Mouse (Mus musculus) heart, postnatal 0 days (tissue): Measurements from ENCODE around the gene Lipt2. TPM values are rescaled to one million over a fixed set of nuclear protein-coding genes. Genes with fewer than 3 reads are reported as not detected.

Experiments
- ATAC-seq: fragments of 200-750 bp; cut with Nextera tagmentation; 2 replicates; pipeline ENCODE4 v1.8.0; 2017; ENCODE audit warnings: low read depth, moderate number of reproducible peaks, moderate library complexity; ENCODE audit not compliant: insufficient read depth
- DNase-seq: peaks from one replicate; pipeline ENCODE4 v3.0.0-alpha.2; 2016; ENCODE audit warnings: low spot score
- H3K27ac ChIP-seq: fragments of 300-500 bp; sonication (generic); 2 replicates; pipeline ENCODE4 v1.5.1; 2014; ENCODE audit warnings: low read depth, mild to moderate bottlenecking
- H3K27me3 ChIP-seq: fragments of 300-500 bp; sonication (generic); 2 replicates; pipeline ENCODE4 v1.6.1; 2014; ENCODE audit warnings: low read length, mixed read lengths; ENCODE audit not compliant: control insufficient read depth, insufficient read depth
- H3K36me3 ChIP-seq: fragments of 300-500 bp; sonication (generic); replicated peaks from 2 replicates; pipeline ENCODE4 v1.6.1; 2014; ENCODE audit warnings: low read length, mixed read lengths; ENCODE audit not compliant: control insufficient read depth, insufficient read depth
- H3K4me1 ChIP-seq: fragments of 300-500 bp; sonication (generic); 2 replicates; pipeline ENCODE4 v1.6.1; 2014; ENCODE audit warnings: antibody characterized with exemption; ENCODE audit not compliant: control insufficient read depth, insufficient read depth
- H3K4me2 ChIP-seq: fragments of 300-500 bp; sonication (generic); 2 replicates; pipeline ENCODE4 v1.6.1; 2014; ENCODE audit warnings: low read depth, mild to moderate bottlenecking, low read length, moderate library complexity
- H3K4me3 ChIP-seq: fragments of 300-500 bp; sonication (generic); 2 replicates; pipeline ENCODE4 v1.5.1; 2014; ENCODE audit warnings: low read depth, low read length
- H3K9ac ChIP-seq: fragments of 300-500 bp; sonication (generic); replicated peaks from 2 replicates; pipeline ENCODE4 v1.6.1; 2014; ENCODE audit warnings: low read depth, low read length, mixed read lengths
- H3K9me3 ChIP-seq: fragments of 300-500 bp; sonication (generic); replicated peaks from 2 replicates; pipeline ENCODE4 v1.6.1; 2016; ENCODE audit warnings: low read length; ENCODE audit not compliant: control insufficient read depth
- CTCF ChIP-seq: IDR thresholded peaks from 2 replicates; pipeline ENCODE4 v1.5.1; 2016; ENCODE audit warnings: antibody characterized with exemption, control low read depth, low read depth
- EP300 ChIP-seq: IDR thresholded peaks from 2 replicates; pipeline ENCODE4 v1.6.1; 2016; ENCODE audit warnings: antibody characterized with exemption, low read depth
- WGBS: fragments of 180-500 bp; shearing (Covaris S2); extraction: QIAGEN DNeasy Blood & Tissue Kit; methylation state at CpG from one replicate; pipeline ENCODE4 v1.1.7; 2014; 5-methylcytosine and 5-hydroxymethylcytosine counted together
- polyA plus RNA-seq: library from polyadenylated mRNA; unstranded; fragments of >200 nt; fragmentation: Nextera tagmentation; extraction: Ambion mirVana; gene quantifications from 2 replicates; pipeline ENCODE4 v1.2.1, GENCODE M21; 2015
- total RNA-seq: library from RNA; depleted of rRNA; stranded (reverse); fragments of >200 nt; gene quantifications from 2 replicates; pipeline ENCODE4 v1.2.3, GENCODE M21; 2014; ENCODE audit warnings: low replicate concordance

The Lipt2 gene
- total and polyA plus RNA-seq, 2 experiments from 2014 or later, result 10.4 to 13.3 TPM

GRCm38 (mm10) chr7:100128262-100129041 is 30.6 kb upstream of the Lipt2 start:
- WGBS, result 71% methylated on average over 7 of the region's 7 CpGs
- H3K36me3 ChIP-seq, result no peaks in the 10 kb centered on the region
- ATAC-seq, result no peak

DNA sequence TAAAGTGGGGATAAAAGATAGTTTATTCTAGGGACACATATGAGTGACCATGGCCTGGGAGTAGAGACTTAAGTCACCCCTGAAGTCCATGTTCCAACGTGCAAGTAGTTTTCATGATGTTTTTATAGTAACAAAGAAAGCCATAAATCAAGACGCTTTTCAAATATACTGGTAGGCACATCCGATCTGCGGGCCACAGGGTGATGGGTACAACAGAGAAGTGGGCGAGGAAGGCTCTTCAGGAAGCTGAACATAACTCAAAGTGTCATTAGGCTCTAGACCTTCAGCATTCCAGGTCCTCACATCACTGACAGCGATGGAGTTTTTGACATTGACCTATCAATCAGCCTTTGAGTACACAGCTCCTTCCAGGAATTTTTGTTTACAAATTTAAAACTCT is 28.5 kb upstream of the Lipt2 start:
- Histone ChIP-seq H3K4me3 (no peak overlapping the region), H3K4me1 (no peaks in the 10 kb centered on the region), H3K4me2 (no peak overlapping the region), H3K36me3 (no peaks in the 10 kb centered on the region), H3K27ac (no peak overlapping the region), H3K9me3 (no peaks in the 10 kb centered on the region), H3K27me3 (no peaks in the 10 kb centered on the region), H3K9ac (no peak overlapping the region)
- DNase-seq (no peak), ATAC-seq (no peak)
- 67% methylated on average over 6 of the region's 6 CpGs for WGBS
- TF ChIP-seq EP300 (no peak), CTCF (no peak)

More at GRCm38 (mm10) chr7:100128262-100129041, 30.6 kb upstream of the Lipt2 start:
- no peaks in the 10 kb centered on the region for H3K27me3 ChIP-seq
- H3K4me3 ChIP-seq, result no peak overlapping the region
- TF ChIP-seq CTCF, result no peak
- no peak overlapping the region for H3K9ac ChIP-seq
- DNase-seq, result no peak
- no peaks in the 10 kb centered on the region for H3K9me3 ChIP-seq
- H3K27ac ChIP-seq, result no peak overlapping the region
- no peak overlapping the region for H3K4me2 ChIP-seq
- no peaks in the 10 kb centered on the region for H3K4me1 ChIP-seq

DNA sequence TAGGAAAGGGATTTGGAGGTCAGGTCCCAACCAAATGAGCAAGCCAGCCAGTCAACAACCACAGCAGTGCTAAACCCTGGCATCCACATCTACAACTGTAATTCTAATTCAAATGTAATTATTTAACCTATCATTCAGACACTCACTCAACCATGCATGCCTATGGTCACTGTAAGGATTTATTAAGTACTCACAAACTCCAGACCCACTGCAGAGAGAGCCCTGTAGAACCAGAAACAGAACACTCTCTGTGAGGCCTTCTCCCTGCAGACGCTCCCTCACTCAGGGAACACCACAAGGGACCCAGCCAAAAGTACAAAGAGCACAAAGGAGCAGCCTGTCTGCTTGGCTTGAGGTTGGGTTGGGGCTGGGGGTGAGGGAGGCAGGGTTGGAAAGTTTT is 26.7 kb upstream of the Lipt2 start:
- ATAC-seq, result no peak
- Histone ChIP-seq H3K4me1 (no peaks in the 10 kb centered on the region), H3K27ac (no peak overlapping the region), H3K27me3 (no peaks in the 10 kb centered on the region), H3K4me2 (no peak overlapping the region), H3K9me3 (no peaks in the 10 kb centered on the region), H3K36me3 (no peaks in the 10 kb centered on the region), H3K4me3 (no peak overlapping the region), H3K9ac (no peak overlapping the region)
- no peak for DNase-seq
- TF ChIP-seq CTCF (no peak), EP300 (no peak)
- 86% methylated on average over 1 of the region's 1 CpGs for WGBS

DNA sequence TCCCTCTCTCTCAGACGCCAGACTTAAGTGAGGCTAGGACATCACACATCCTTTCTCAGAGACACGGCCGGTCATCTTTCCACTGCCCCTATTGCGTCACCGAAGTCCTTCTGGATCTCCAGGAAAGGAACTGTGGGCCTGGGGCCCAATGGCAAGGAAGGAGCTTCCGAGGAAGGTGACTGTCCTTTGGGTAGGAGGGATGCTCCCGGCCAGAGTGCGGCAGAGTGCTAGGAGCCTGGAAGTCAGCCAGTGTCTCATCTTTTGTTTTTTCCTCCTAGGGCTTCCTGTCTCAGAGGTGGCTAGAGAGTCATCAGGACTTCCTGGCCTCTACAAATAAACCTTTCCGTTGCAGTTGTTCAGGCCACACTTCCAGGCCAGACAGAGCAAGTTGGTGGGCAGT is 22.0 kb upstream of the Lipt2 start:
- H3K36me3 ChIP-seq, result no peaks in the 10 kb centered on the region
- H3K27ac ChIP-seq, result no peak overlapping the region
- H3K4me1 ChIP-seq, result no peaks in the 10 kb centered on the region
- H3K27me3 ChIP-seq, result no peaks in the 10 kb centered on the region
- no peak for TF ChIP-seq CTCF
- no peak for TF ChIP-seq EP300
- no peaks in the 10 kb centered on the region for H3K9me3 ChIP-seq
- ATAC-seq (no peak), DNase-seq (no peak)
- H3K4me2 ChIP-seq, result no peak overlapping the region
- H3K9ac ChIP-seq, result no peak overlapping the region
- 46% methylated on average over 9 of the region's 9 CpGs for WGBS
- no peak overlapping the region for H3K4me3 ChIP-seq

DNA sequence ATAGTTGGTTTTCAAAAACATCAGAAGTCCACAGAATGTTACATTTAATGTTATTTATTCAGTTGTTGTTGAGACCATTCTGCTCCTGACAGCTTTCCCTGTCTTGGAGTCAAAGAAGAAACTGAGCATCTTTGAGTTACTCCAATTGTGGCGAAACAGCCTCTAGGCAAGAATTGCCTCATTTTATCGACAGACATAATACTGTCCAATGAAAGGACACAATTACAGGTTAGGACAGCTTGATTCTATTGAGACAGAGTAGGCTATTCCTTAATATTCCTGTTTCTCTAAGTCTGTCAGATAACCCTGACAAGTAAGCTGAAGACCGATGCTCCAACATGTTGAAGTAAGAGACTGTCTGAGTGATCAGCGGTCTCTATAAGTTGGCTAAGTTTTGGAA is 21.0 kb upstream of the Lipt2 start:
- H3K36me3 ChIP-seq, result no peaks in the 10 kb centered on the region
- H3K27ac ChIP-seq, result no peak overlapping the region
- no peak overlapping the region for H3K4me3 ChIP-seq
- ATAC-seq (no peak), DNase-seq (no peak)
- H3K9me3 ChIP-seq, result no peaks in the 10 kb centered on the region
- H3K27me3 ChIP-seq, result no peaks in the 10 kb centered on the region
- H3K9ac ChIP-seq, result no peak overlapping the region
- 91% methylated on average over 4 of the region's 4 CpGs for WGBS
- TF ChIP-seq EP300 (no peak), CTCF (no peak)
- H3K4me2 ChIP-seq, result no peak overlapping the region
- no peaks in the 10 kb centered on the region for H3K4me1 ChIP-seq

DNA sequence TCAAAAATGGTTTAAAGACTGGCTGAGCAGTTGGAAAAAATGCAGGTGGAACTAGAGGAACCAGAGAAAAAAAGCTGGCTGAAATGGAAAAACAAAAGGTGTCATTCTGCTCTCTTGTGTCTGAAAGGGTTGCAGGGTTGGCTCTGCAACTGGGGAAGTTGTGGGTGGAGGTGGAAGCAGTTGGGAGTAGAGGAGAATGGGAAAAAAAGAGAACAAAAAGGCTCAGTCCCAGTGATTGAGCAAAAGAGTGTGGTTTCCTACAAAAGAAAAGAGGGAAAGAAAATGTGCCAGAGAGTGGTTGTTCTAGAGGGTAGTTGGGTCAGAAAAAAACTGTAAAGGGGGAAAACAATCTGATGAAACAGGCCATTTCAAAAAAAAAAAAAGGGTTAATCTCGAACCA is 18.5 kb upstream of the Lipt2 start:
- H3K27me3 ChIP-seq, result no peaks in the 10 kb centered on the region
- H3K9ac ChIP-seq, result no peak overlapping the region
- WGBS, result 36% methylated on average over 1 of the region's 1 CpGs
- no peaks in the 10 kb centered on the region for H3K4me1 ChIP-seq
- no peaks in the 10 kb centered on the region for H3K36me3 ChIP-seq
- H3K4me3 ChIP-seq, result no peak overlapping the region
- DNase-seq (no peak), ATAC-seq (no peak)
- no peaks in the 10 kb centered on the region for H3K9me3 ChIP-seq
- TF ChIP-seq CTCF, result no peak
- TF ChIP-seq EP300, result no peak
- H3K4me2 ChIP-seq, result no peak overlapping the region
- H3K27ac ChIP-seq, result no peak overlapping the region
